Mouse (Mus musculus) bone marrow, adult 2 months (tissue): ENCODE measurements around the gene Nyap2.

Experiments
- CTCF ChIP-seq: fragments of 200-500 bp; IDR thresholded peaks from 2 replicates; pipeline ENCODE4 v1.5.1; 2011; ENCODE audit warnings: low read length, control low read depth; ENCODE audit not compliant: control insufficient read depth, insufficient read depth
- POLR2A ChIP-seq: fragments of 200-500 bp; IDR thresholded peaks from 2 replicates; pipeline ENCODE4 v1.6.1; 2011; ENCODE audit warnings: low read depth, mild to moderate bottlenecking, control low read depth, low read length, borderline replicate concordance; ENCODE audit not compliant: control insufficient read depth

DNA sequence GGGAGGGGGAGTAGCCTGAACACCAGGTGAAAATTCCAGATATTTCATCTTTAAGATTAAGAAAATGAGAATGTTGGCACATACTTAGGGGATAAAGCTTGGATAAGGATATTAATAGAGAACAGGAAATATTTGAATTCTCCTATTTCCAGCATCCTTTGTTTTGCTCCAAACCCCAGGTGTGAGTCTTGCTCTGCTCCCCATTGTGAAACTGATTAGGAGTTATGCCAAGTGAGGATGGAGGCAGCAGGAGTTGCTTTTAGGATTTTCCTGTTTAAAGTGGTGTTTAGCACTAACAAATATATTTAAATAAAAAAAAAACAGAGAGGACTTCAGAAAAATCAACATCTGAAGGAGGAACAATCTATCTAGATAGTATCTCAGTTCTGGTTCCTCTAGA, 68.8 kb downstream of the Nyap2 start:
- TF ChIP-seq POLR2A (no peak), CTCF (no peak)
